Mouse (Mus musculus) forebrain, embryonic 15.5 days (tissue): ENCODE results near the gene Ficd. TPM values are rescaled to one million over a fixed set of nuclear protein-coding genes. Genes with fewer than 3 reads are reported as not detected.

Source experiments
- ATAC-seq: fragments of 200-750 bp; cut with Nextera tagmentation; replicated peaks from 2 replicates; pipeline ENCODE4 v1.8.0; 2017; ENCODE audit warnings: mild to moderate bottlenecking, moderate TSS enrichment, moderate library complexity
- H3K27ac ChIP-seq: fragments of 300-500 bp; sonication (generic); replicated peaks from 2 replicates; pipeline ENCODE4 v1.5.1; 2015; ENCODE audit warnings: mild to moderate bottlenecking, inconsistent platforms
- H3K27me3 ChIP-seq: fragments of 300-500 bp; sonication (generic); 2 replicates; pipeline ENCODE4 v1.6.1; 2015; ENCODE audit warnings: inconsistent platforms
- H3K36me3 ChIP-seq: fragments of 300-500 bp; sonication (generic); 2 replicates; pipeline ENCODE4 v1.6.1; 2015; ENCODE audit warnings: mild to moderate bottlenecking, inconsistent platforms
- H3K4me1 ChIP-seq: fragments of 300-500 bp; sonication (generic); 2 replicates; pipeline ENCODE4 v1.6.1; 2015; ENCODE audit warnings: inconsistent platforms
- H3K4me2 ChIP-seq: fragments of 300-500 bp; sonication (generic); replicated peaks from 2 replicates; pipeline ENCODE4 v1.6.1; 2015; ENCODE audit warnings: mild to moderate bottlenecking, inconsistent platforms
- H3K4me3 ChIP-seq: fragments of 300-500 bp; sonication (generic); 2 replicates; pipeline ENCODE4 v1.5.1; 2015; ENCODE audit warnings: mild to moderate bottlenecking, inconsistent platforms
- H3K9ac ChIP-seq: fragments of 300-500 bp; sonication (generic); replicated peaks from 2 replicates; pipeline ENCODE4 v1.6.1; 2015; ENCODE audit warnings: mild to moderate bottlenecking, inconsistent platforms
- H3K9me3 ChIP-seq: fragments of 300-500 bp; sonication (generic); 2 replicates; pipeline ENCODE4 v1.6.1; 2016; ENCODE audit warnings: inconsistent platforms
- WGBS: fragments of 180-500 bp; shearing (Covaris S2); methylation state at CpG from one replicate; pipeline ENCODE4 v1.1.7; 2015; ENCODE audit warnings: mixed read lengths; 5-methylcytosine and 5-hydroxymethylcytosine counted together
- polyA plus RNA-seq: library from polyadenylated mRNA; unstranded; fragments of >200 nt; fragmentation: Nextera tagmentation; extraction: Ambion mirVana; gene quantifications from 2 replicates; pipeline ENCODE4 v1.2.1, GENCODE M21; 2015

Ficd gene
- 7.8 and 9.0 TPM in 2 replicates for polyA plus RNA-seq

DNA sequence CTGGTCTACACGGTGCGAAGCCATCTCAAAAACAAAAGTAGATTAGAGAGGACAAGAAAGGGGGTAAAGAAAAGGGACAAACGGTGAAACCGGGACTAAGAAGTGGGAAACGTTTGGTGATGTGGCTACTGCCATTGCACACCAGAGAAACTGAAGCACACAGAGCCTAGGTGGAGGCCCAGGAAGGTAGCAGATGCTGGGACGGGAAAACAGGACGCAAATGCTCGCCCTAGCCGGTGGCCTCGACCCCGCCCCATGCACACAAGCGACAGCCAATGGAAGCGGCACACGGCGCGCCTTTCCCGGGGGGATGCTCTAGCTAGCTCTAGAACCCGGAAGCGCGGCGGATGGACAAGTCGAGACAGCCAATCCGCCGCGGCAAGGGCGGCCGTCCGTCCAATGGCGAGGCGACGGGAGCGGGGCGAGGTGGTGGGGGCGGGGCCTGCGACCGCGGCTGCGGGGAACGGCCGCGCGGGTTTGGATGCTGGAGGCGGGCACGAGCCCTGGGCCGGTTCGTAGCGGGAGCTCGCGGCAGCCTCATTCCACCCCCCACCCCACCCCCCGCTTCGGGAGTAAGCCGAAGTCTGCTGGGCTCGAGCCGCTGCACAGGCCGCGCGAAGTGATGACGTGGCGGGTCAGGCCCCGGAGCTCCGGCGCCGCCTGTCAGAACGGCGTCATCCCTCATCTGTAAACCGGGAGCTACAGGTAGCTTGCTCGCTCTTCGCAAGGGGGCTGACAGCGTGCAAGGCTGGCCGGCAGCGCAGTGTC is at the start of gene Ficd:
Gene Ficd (plus strand): TSS at position 459 of the 768 bp plus-strand sequence.
- no peaks in the 10 kb centered on the region for H3K27me3 ChIP-seq
- peak within 1 kb of the TSS; percentile 83 for H3K4me2 ChIP-seq
- peaks cover 24% of the 10 kb centered on the region for H3K36me3 ChIP-seq
- WGBS: under 1% methylated on average over 70 of the region's 71 CpGs
- peak within 1 kb of the TSS; percentile 65 for H3K9ac ChIP-seq
- peak; percentile 97 for ATAC-seq
- H3K9me3 ChIP-seq: no peaks in the 10 kb centered on the region
- H3K4me3 ChIP-seq: peak within 1 kb of the TSS; percentile 87
- H3K27ac ChIP-seq: peak within 1 kb of the TSS; percentile 99
- H3K4me1 ChIP-seq: peaks cover 25% of the 10 kb centered on the region

DNA sequence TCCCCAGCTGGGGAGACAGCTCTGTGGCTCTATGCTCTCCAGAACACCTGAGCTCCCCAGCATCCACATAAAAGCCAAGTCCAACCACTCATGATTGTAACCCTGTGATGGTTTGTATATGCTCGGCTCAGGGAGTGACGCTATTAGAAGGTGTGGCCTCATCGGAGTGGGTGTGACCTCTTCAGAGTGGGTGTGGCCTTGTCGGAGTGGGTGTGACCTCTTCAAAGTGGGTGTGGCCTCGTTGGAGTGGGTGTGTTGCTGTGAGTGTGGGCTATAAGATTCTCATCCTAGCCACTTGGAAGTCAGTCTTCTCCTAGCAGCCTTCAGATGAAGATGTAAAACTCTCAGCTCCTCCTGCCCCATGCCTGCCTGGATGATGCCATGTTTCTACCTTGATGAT is 48.1 kb upstream of the Ficd start:
- Histone ChIP-seq H3K27me3 (no peaks in the 10 kb centered on the region), H3K9me3 (no peaks in the 10 kb centered on the region), H3K36me3 (no peaks in the 10 kb centered on the region), H3K4me3 (no peak overlapping the region), H3K27ac (no peak overlapping the region), H3K4me1 (peaks cover 9% of the 10 kb centered on the region), H3K9ac (no peak overlapping the region), H3K4me2 (no peak overlapping the region)
- ATAC-seq: no peak
- 83% methylated on average over 5 of the region's 5 CpGs for WGBS

DNA sequence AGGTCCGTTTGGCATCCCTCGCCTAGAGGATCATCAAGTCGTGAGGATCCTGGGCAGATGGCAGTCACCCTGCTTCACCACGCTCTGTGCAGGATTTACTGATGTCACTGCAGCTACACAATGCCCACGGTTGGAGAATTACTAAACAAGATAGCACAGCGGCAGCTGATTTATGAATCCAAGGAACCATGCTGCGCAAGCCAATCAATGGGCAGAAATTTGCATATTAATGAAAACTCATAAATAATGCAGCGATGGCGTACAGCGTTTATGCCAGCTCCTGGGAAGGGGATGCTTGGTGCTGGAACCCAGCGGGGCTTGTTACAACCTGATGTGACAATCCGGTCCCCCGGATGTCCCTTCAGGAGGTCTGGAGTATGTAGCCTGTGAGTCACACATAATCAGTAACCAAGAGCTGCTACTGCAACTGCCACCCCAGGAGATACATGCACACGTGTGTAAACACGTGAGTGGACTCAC is 45.5 kb upstream of the Ficd start:
- Histone ChIP-seq H3K4me2 (peak overlapping the region; percentile 25), H3K9me3 (no peaks in the 10 kb centered on the region), H3K9ac (no peak overlapping the region; the same call in 1 of the 2 replicates), H3K27ac (peak overlapping the region; percentile 61), H3K4me1 (peaks cover 21% of the 10 kb centered on the region), H3K4me3 (peak overlapping the region; percentile 14), H3K27me3 (no peaks in the 10 kb centered on the region), H3K36me3 (no peaks in the 10 kb centered on the region)
- 30% methylated on average over 15 of the region's 15 CpGs for WGBS
- ATAC-seq: peak; percentile 75

DNA sequence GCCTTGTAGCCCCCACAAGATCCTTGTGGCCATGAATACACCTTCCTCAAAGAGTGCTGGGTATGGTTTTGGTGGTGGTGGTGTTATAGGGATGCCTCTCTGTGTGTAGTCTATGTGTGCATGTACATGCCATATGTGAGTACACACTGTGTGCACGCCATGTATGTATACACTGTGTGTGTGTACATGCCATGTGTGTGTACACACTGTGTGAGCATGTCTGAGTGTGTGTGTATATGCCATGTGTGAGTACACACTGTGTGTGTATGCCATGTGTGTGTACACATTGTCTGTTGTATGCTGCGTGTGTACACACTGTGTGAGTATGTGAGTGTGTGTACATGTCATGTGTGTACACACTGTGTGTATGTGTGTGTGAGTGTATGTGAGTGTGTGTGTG is 44.7 kb upstream of the Ficd start:
- peak; percentile 28; the same call in 1 of the 2 replicates for ATAC-seq
- H3K4me2 ChIP-seq: no peak overlapping the region
- H3K9ac ChIP-seq: no peak overlapping the region
- WGBS: 90% methylated on average over 2 of the region's 2 CpGs
- H3K36me3 ChIP-seq: no peaks in the 10 kb centered on the region
- no peaks in the 10 kb centered on the region for H3K27me3 ChIP-seq
- no peak overlapping the region for H3K4me3 ChIP-seq
- peaks cover 21% of the 10 kb centered on the region for H3K4me1 ChIP-seq
- H3K27ac ChIP-seq: 0 out of 2 replicates have a peak overlapping the region, but pooled peaks have one; percentile 61
- no peaks in the 10 kb centered on the region for H3K9me3 ChIP-seq

DNA sequence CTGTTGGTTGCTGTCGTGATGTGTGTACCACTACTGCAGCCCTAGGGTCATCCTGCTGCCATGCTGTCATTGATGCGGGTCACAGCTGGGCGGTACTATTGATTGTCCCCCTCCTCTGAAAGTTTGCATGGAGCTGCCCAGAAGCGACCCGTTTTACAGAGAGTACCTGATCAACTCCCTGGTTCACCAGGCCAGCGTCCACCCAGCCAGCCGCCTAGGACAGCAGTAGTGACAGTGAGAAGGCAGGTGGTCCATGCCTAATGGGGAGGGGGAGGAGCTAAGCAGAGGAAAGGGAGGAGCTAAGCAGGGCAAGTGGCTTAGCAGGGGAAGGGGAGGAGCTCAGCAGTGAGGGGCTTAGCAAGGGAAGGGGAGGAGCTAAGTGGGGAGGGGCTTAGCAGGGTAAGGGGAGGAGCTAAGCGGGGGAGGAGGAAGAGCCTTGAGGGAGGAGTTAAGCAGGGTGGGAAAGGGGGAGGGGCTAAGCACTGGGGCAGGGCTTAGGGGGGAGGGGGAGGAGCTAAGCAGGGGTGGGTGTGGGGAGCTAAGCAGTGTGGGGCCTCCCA is 42.3 kb upstream of the Ficd start:
- Histone ChIP-seq H3K27me3 (no peaks in the 10 kb centered on the region), H3K9me3 (no peaks in the 10 kb centered on the region), H3K4me2 (no peak overlapping the region), H3K9ac (no peak overlapping the region), H3K4me3 (no peak overlapping the region), H3K4me1 (peaks cover 21% of the 10 kb centered on the region), H3K36me3 (no peaks in the 10 kb centered on the region), H3K27ac (no peak overlapping the region)
- WGBS: 96% methylated on average over 8 of the region's 8 CpGs
- ATAC-seq: no peak

DNA sequence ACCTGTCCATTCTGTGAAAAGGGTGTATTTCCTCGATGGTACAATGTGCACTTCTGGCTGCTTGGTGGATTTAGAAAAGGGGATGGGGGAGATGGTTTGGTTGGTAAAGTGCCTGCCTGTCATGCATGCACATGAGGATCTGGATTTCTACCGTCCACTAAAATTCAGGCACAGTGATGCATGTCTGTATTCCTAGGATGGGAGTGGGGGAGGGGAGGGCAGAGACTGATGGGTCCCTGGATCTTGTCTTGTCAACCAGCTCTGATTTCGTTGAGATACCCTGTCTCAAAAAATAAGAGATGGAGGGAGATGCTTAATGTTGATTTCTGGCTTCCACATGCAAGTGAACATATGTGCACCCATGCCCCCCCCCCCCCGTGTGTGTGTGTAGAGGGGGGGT is 41.6 kb upstream of the Ficd start:
- 69% methylated on average over 4 of the region's 4 CpGs for WGBS
- Histone ChIP-seq H3K27me3 (no peaks in the 10 kb centered on the region), H3K4me1 (peaks cover 21% of the 10 kb centered on the region), H3K36me3 (no peaks in the 10 kb centered on the region), H3K9ac (no peak overlapping the region), H3K9me3 (no peaks in the 10 kb centered on the region), H3K27ac (no peak overlapping the region), H3K4me2 (no peak overlapping the region), H3K4me3 (no peak overlapping the region)
- ATAC-seq: no peak

DNA sequence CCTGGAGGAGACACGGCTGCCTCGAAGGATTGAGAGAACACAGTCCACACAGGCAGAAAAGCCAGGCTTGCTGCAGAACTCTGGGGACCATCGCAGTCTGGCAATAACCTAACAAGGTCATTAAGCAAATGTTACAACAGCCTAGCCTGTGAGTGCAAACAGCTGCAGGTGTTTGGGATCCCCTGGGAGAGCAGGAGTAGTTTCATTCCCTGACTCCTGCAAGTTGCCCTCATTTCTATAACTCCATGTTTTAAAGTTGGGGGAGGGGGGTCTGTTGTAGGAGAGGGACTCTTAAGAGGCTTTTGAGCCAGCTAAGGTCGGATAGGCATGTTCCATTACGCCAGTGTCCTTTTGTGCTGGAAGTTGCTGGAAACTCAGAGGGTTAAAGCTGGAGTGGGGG is 41.2 kb upstream of the Ficd start:
- 48% methylated on average over 5 of the region's 5 CpGs for WGBS
- no peak overlapping the region for H3K27ac ChIP-seq

DNA sequence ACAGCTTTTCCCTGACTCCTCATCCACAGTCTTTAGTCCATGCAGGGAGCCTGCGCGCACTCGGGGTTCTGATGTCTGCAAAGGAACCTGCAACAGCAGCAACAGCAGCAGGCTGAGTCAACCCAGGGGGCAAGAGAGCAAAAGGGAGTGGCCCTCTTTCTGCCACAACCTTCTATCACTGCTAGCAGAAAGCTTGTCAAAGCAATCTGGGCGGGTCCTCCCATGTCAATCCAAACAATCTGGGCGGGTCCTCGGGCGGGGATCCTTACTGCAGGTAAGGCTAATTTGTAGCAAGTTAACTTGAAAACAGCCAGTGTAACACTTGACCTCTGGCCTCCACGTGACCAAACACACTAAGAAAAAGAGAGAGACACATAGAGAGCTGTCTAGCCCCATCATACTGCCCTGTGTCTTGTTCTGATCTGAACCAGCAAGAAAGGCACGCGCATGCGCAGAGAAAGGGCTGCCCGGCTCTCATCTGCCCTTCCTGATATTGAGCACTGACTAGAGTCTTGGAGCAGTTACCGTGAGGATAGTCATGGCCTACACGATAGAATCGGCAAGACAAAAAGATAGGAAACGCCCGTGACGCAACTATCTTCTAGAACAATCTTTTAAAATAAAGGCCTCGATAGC is 35.1 kb upstream of the Ficd start:
- Histone ChIP-seq H3K4me2 (no peak overlapping the region), H3K27ac (no peak overlapping the region), H3K27me3 (no peaks in the 10 kb centered on the region), H3K36me3 (no peaks in the 10 kb centered on the region), H3K9ac (no peak overlapping the region), H3K4me1 (peaks cover 14% of the 10 kb centered on the region), H3K4me3 (no peak overlapping the region), H3K9me3 (no peaks in the 10 kb centered on the region)
- WGBS: 79% methylated on average over 19 of the region's 19 CpGs
- no peak for ATAC-seq

More for the DNA sequence above, 41.2 kb upstream of the Ficd start:
- Histone ChIP-seq H3K9me3 (no peaks in the 10 kb centered on the region), H3K4me3 (no peak overlapping the region), H3K4me2 (no peak overlapping the region), H3K27me3 (no peaks in the 10 kb centered on the region), H3K9ac (no peak overlapping the region), H3K36me3 (no peaks in the 10 kb centered on the region), H3K4me1 (peaks cover 21% of the 10 kb centered on the region)
- no peak for ATAC-seq

DNA sequence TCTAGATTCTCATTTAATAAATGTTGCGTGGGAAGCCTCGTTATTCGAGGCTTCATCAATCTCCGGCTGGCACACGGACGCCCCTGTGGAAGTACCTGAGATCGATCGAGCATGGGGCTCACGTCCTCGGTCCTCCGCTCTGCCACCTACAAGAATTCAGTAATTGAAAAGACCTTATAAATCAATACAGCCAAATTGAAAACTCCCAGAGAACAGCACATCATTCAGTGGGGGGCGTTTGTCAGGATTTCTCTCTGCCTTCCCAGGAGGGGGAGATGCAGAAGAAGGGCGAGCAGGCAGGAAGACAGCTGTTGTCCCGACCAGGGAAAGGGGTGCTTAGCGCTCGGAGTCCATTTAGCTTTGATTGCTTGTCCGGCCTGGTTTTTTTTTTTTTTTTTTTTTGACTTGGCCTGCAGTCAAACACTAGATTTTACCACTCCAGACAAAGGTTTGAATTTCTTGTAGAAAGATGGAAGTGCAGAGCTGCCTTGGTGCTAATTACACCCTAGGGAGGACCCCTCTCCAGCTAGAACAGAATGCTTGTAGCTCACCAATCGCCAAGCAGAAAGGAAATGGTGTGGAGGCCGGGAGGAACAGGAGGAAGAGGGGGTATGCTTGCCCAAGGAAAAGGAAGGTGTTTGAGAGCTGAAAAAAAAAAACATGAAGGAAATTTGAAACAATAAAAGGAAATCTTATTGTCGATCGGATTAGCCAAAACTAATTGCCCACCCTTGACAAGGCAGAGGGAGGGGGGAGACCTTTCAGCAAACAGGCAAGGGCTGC is 31.6 kb upstream of the Ficd start:
- H3K27ac ChIP-seq: peak overlapping the region; percentile 12
- peaks cover 14% of the 10 kb centered on the region for H3K4me1 ChIP-seq
- H3K4me3 ChIP-seq: no peak overlapping the region
- 39% methylated on average over 21 of the region's 21 CpGs for WGBS
- H3K9me3 ChIP-seq: no peaks in the 10 kb centered on the region
- ATAC-seq: no peak
- H3K36me3 ChIP-seq: no peaks in the 10 kb centered on the region
- no peak overlapping the region for H3K9ac ChIP-seq
- H3K4me2 ChIP-seq: no peak overlapping the region
- H3K27me3 ChIP-seq: no peaks in the 10 kb centered on the region

DNA sequence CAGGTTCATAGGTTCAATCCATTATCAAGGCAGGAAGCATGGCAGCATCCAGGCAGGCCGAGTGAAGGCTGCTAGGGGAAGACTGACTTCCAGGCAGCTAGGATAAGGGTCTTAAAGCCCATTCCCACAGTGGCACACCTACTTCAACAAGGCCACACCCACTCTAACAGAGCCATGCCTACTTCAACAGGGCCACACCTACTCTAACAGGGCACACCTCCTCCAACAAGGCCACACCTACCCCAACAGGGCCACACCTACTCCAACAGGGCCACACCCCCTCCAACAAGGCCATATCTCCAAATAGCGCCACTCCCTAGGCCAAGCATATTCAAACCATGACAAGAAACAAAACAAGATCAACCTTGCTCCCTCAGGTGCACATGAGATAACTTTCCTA is 22.7 kb upstream of the Ficd start:
- Histone ChIP-seq H3K4me3 (no peak overlapping the region), H3K9ac (no peak overlapping the region), H3K27me3 (no peaks in the 10 kb centered on the region), H3K36me3 (no peaks in the 10 kb centered on the region), H3K4me2 (no peak overlapping the region), H3K4me1 (peaks cover 27% of the 10 kb centered on the region), H3K27ac (no peak overlapping the region), H3K9me3 (no peaks in the 10 kb centered on the region)
- no peak for ATAC-seq
- WGBS: 83% methylated on average over 2 of the region's 2 CpGs

DNA sequence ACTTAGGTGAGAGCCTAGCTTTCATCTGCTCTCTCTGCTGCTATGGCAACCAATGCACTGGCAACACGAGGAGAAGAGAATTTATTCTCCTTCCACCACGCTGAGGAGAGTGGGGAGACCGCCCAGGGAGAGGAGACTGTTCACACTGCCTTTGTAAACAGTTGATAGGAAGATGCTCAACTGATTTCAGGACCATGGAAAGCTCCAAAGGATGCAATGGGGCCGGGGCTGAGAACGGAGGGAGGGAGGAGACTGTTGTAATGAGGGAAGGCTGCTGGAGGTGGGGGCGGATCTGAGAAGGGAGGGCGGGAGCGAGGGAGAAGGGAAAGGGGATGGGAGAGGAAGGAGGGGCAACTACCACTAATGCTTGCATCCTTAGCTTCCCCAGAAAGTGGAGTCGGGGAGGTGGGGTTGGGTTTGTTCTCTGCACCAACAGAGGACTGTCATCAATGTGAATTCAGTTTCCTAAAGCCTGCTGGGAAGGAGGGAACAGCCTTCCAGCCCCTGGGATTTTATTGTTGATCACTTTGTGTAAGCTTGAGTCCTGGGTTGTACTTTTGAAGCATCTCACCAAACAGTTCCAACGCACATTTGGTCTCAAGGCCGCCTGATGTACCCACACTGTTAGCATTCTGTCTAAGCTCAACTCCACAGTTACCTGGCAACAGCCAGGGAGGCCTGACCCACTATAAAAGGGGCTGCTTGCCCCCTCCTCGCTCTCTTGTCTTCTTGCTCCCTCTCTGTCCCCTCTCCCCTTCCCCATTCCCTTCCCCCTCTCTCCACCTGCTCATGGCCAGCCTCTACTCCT is 18.8 kb upstream of the Ficd start:
- H3K27ac ChIP-seq: peak overlapping the region; percentile 93
- H3K36me3 ChIP-seq: no peaks in the 10 kb centered on the region
- H3K9me3 ChIP-seq: no peaks in the 10 kb centered on the region
- WGBS: 5% methylated on average over 12 of the region's 12 CpGs
- peak overlapping the region; percentile 33 for H3K4me2 ChIP-seq
- peak; percentile 86 for ATAC-seq
- H3K4me3 ChIP-seq: peak overlapping the region; percentile 15; the same call in 1 of the 2 replicates
- H3K4me1 ChIP-seq: peaks cover 46% of the 10 kb centered on the region
- no peaks in the 10 kb centered on the region for H3K27me3 ChIP-seq
- no peak overlapping the region for H3K9ac ChIP-seq
